Mouse (Mus musculus): ENCODE data around the gene Hes2.

GRCm38 (mm10) chr4:152159285-152159678 lies 615 bp downstream of the Hes2 start:
- no peak for TF ChIP-seq CTCF (IDR thresholded peaks at IDR 0.05; ENCODE audit: borderline replicate concordance, insufficient read depth, low read length)
- TF ChIP-seq POLR2A (IDR thresholded peaks at IDR 0.05; ENCODE audit: low read depth, low read length): no peak
